Mouse (Mus musculus): ENCODE data around the gene Srrm1. TPM values are rescaled to one million over a fixed set of nuclear protein-coding genes. Genes with fewer than 3 reads are reported as not detected.

The Srrm1 gene
- polyA plus RNA-seq, 1 experiment from 2014 or later, result 151 TPM

DNA sequence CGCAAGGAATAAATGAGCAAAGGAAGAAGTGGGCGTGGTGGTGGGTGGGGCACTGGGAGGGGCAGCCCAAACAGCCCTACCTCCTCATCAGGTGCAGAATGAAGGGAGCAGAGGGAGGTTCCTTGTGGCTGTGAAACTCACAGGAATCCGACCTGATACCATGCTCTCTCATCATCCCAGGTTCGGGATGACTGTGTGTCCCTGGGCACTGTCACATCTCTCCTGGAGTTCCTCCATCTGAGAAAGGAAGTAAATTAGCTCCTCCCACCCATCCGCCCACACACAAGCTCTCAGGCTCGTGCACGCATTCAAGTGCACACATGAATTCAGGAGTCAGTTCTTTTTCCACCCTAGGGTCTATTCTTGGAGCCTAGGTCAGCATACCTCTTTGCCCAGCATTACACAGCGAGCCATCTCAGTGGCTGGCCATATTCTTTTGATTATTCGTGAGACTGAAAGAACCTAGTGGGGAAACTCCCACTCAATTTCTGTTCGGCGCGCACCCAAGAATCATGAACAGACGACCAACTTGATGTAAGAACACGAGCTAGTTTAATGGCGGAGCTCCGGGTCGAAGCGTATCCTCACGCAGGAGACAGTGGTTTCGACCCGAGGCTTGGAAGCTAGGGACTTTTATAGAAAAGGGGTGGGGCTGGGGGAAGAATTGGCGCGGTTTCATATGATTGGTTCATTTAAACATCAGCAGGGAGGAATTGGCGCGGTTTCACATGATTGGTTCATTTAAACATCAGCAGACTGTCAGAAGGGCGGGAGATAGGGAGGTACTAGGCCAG lies 52.7 kb downstream of the Srrm1 start:
- Histone ChIP-seq H3K9ac (ENCODE audit: low read depth, low read length) (no peak overlapping the region), H3K27ac (ENCODE audit: low read depth, low read length) (no peak overlapping the region), H3K4me1 (ENCODE audit: control insufficient read depth, insufficient read depth, low read depth, low read length) (no peaks in the 10 kb centered on the region), H3K27me3 (replicated peaks; ENCODE audit: control insufficient read depth, insufficient read depth, low read length) (no peaks in the 10 kb centered on the region), H3K36me3 (ENCODE audit: control insufficient read depth, insufficient read depth, low read length) (no peaks in the 10 kb centered on the region), H3K9me3 (ENCODE audit: control insufficient read depth, low read length) (no peaks in the 10 kb centered on the region), H3K4me2 (ENCODE audit: low read length) (no peak overlapping the region), H3K4me3 (ENCODE audit: low read length) (no peak overlapping the region)
- ATAC-seq, result no peak
- 91% methylated on average over 26 of the region's 26 CpGs for WGBS

DNA sequence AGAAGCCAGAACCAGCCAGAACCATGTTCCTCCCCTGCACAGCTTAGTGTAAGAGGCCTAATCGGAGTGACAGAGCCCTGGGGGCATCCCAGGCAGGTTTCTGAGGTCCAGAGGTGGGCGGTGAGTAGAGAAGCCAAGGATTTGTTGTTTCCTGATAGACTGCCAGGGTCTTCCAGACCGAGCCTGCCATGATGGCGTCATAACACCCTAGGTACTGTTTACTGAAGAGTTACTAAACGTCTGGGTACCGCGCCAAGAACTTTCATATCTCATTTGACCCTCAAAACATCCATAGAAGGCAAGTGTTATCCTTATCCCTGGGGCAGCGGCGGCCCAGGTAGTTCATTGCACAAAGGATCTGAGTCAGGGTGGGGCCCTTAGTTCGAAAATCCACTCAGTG lies 54.4 kb downstream of the Srrm1 start:
- Histone ChIP-seq H3K4me3 (ENCODE audit: low read length) (no peak overlapping the region), H3K9me3 (ENCODE audit: control insufficient read depth, low read length) (no peaks in the 10 kb centered on the region), H3K36me3 (ENCODE audit: control insufficient read depth, insufficient read depth, low read length) (no peaks in the 10 kb centered on the region), H3K9ac (ENCODE audit: low read depth, low read length) (no peak overlapping the region), H3K4me2 (ENCODE audit: low read length) (no peak overlapping the region), H3K27me3 (replicated peaks; ENCODE audit: control insufficient read depth, insufficient read depth, low read length) (no peaks in the 10 kb centered on the region), H3K4me1 (ENCODE audit: control insufficient read depth, insufficient read depth, low read depth, low read length) (no peaks in the 10 kb centered on the region), H3K27ac (ENCODE audit: low read depth, low read length) (no peak overlapping the region)
- 90% methylated on average over 10 of the region's 10 CpGs for WGBS
- ATAC-seq, result no peak

DNA sequence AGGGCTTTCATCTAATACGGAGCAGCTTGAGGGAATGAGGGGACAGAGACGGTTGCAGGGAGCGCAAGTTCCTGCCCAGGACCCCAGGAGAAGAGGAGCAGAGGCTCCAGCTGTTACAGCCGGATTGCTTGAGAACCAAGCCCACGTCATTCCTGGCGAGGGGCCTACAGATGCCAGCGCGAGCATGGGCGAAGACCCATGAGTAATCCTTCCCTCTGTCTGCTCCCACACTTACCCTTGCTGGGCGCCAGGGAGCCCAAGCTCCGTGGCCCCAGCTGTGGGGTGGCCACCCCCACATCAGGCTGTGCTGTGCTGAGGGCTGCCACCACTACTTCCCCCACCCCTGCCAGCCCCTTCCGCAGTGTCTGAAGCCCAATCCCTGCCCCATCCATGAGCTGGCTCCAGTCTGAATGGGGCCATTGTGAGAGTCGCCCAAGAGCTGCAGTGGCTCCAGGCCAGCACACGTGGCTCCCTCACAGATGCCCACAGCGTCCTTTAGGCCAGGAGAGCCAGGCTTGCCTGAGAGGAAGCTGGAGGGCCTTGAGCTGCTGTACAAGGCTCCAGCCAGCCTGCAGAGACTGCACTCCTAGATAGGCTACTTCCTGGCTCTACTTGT lies 55.1 kb downstream of the Srrm1 start:
- Histone ChIP-seq H3K4me3 (ENCODE audit: low read length) (no peak overlapping the region), H3K27ac (ENCODE audit: low read depth, low read length) (0 out of 2 replicates have a peak overlapping the region, but pooled peaks have one; percentile 12), H3K9ac (ENCODE audit: low read depth, low read length) (no peak overlapping the region), H3K4me1 (ENCODE audit: control insufficient read depth, insufficient read depth, low read depth, low read length) (no peaks in the 10 kb centered on the region), H3K4me2 (ENCODE audit: low read length) (peak overlapping the region; percentile 38), H3K9me3 (ENCODE audit: control insufficient read depth, low read length) (no peaks in the 10 kb centered on the region), H3K27me3 (replicated peaks; ENCODE audit: control insufficient read depth, insufficient read depth, low read length) (no peaks in the 10 kb centered on the region), H3K36me3 (ENCODE audit: control insufficient read depth, insufficient read depth, low read length) (no peaks in the 10 kb centered on the region)
- peak; percentile 98 for ATAC-seq
- 39% methylated on average over 15 of the region's 15 CpGs for WGBS

DNA sequence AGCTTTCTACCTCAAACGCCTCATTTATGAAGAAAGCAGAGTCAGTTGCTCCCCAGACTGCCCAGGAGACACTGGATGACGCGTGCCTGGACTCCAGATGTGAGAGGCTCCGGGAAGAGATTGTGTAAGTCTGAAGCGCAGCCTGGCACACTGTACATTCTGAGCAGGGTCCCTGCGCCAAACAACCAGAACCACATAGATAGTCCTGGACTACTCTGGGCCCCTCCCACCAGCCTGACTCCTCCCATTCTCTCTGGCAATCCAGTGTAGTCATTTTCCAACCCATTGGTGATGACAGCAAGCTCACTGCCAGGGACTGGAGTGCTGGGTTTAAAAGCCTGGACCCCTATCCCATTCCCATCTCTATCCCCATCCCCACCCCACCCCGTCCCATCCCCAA lies 56.0 kb downstream of the Srrm1 start:
- no peaks in the 10 kb centered on the region for H3K9me3 ChIP-seq (ENCODE audit: control insufficient read depth, low read length)
- H3K36me3 ChIP-seq (ENCODE audit: control insufficient read depth, insufficient read depth, low read length), result no peaks in the 10 kb centered on the region
- no peaks in the 10 kb centered on the region for H3K27me3 ChIP-seq (replicated peaks; ENCODE audit: control insufficient read depth, insufficient read depth, low read length)
- WGBS, result 81% methylated on average over 7 of the region's 7 CpGs
- H3K4me2 ChIP-seq (ENCODE audit: low read length), result no peak overlapping the region
- ATAC-seq, result no peak
- H3K27ac ChIP-seq (ENCODE audit: low read depth, low read length), result no peak overlapping the region
- no peaks in the 10 kb centered on the region; the same call in 1 of the 2 replicates for H3K4me1 ChIP-seq (ENCODE audit: control insufficient read depth, insufficient read depth, low read depth, low read length)
- no peak overlapping the region for H3K9ac ChIP-seq (ENCODE audit: low read depth, low read length)
- H3K4me3 ChIP-seq (ENCODE audit: low read length), result no peak overlapping the region

DNA sequence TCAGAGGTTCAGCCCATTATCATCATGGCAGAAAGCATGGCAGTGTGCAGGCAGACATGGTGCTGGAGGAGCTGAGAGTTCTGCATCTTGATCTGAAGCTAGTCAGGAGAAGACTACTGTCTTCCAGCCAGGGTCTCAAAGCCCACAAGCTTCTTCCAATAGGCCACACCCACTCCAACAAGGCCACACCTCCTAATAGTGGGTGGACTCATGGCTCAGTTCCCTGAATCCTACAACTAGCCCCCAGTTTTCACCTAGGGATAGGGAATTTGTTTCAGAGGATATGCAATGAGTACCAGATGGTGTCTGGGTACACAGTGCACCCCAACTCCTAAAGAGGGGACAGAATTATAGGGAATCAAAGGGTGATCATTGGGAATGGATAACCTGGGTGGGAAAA lies 56.6 kb downstream of the Srrm1 start:
- ATAC-seq, result no peak
- no peak overlapping the region for H3K4me2 ChIP-seq (ENCODE audit: low read length)
- no peaks in the 10 kb centered on the region; the same call in 1 of the 2 replicates for H3K4me1 ChIP-seq (ENCODE audit: control insufficient read depth, insufficient read depth, low read depth, low read length)

DNA sequence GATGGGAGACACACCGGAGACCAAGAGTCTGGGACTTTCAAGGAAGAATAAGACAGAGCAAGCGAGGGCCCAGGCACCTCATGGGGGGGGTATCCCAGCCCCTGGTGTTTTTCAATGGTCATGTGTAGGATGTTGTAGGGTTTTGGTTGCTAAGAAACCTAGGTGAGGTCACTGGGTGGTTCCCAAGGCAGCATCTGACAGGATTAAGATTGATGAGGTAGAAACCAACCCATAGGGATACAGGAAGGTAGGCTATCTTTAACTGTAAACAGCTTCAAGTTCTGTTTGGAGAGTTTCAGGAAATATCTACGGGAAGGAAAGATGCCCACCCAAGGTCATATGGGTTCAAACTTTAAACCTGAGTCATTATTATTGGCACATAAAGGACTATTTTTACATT lies 59.3 kb downstream of the Srrm1 start:
- no peaks in the 10 kb centered on the region for H3K36me3 ChIP-seq (ENCODE audit: control insufficient read depth, insufficient read depth, low read length)
- ATAC-seq, result no peak
- WGBS, result 90% methylated on average over 3 of the region's 3 CpGs
- no peak overlapping the region for H3K27ac ChIP-seq (ENCODE audit: low read depth, low read length)
- no peaks in the 10 kb centered on the region for H3K27me3 ChIP-seq (replicated peaks; ENCODE audit: control insufficient read depth, insufficient read depth, low read length)
- no peak overlapping the region for H3K4me2 ChIP-seq (ENCODE audit: low read length)
- no peak overlapping the region for H3K9ac ChIP-seq (ENCODE audit: low read depth, low read length)
- H3K9me3 ChIP-seq (ENCODE audit: control insufficient read depth, low read length), result no peaks in the 10 kb centered on the region
- H3K4me3 ChIP-seq (ENCODE audit: low read length), result no peak overlapping the region
- no peaks in the 10 kb centered on the region; the same call in 1 of the 2 replicates for H3K4me1 ChIP-seq (ENCODE audit: control insufficient read depth, insufficient read depth, low read depth, low read length)

More for the DNA sequence above, 56.6 kb downstream of the Srrm1 start:
- H3K36me3 ChIP-seq (ENCODE audit: control insufficient read depth, insufficient read depth, low read length), result no peaks in the 10 kb centered on the region
- no peaks in the 10 kb centered on the region for H3K9me3 ChIP-seq (ENCODE audit: control insufficient read depth, low read length)
- no peak overlapping the region for H3K4me3 ChIP-seq (ENCODE audit: low read length)
- no peak overlapping the region for H3K9ac ChIP-seq (ENCODE audit: low read depth, low read length)
- H3K27me3 ChIP-seq (replicated peaks; ENCODE audit: control insufficient read depth, insufficient read depth, low read length), result no peaks in the 10 kb centered on the region
- no peak overlapping the region for H3K27ac ChIP-seq (ENCODE audit: low read depth, low read length)

DNA sequence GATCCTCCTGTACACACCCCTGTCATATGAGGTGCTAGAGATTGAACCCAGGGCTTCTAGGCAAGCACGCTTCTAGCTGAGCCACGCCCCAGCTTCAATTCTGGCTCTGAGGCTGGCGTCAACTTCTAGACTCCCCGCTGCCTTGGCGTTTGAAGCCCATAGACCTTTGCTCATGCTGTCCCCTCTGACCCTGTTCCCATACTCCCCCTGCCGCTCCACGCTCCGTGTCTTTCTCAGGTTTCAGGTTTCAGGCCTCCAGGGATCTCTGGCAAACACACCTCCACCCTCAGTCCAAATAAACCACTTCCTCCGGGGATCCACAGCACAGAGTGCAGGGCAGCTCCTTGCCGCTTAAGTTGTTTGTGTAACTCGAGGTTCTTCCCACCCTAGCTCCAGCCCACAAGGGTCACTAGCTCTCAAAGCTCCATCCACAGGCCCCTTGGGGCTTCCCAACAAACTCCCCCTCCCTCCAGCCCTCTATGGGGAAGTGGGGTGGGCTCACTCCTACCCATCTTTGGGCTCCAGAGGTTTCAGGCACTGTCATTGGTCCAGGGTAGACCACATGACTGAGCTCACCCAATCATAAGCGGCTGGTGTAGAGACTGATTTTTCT lies 60.5 kb downstream of the Srrm1 start:
- Histone ChIP-seq H3K27me3 (replicated peaks; ENCODE audit: control insufficient read depth, insufficient read depth, low read length) (no peaks in the 10 kb centered on the region), H3K27ac (ENCODE audit: low read depth, low read length) (no peak overlapping the region), H3K4me2 (ENCODE audit: low read length) (no peak overlapping the region), H3K9ac (ENCODE audit: low read depth, low read length) (no peak overlapping the region), H3K9me3 (ENCODE audit: control insufficient read depth, low read length) (no peaks in the 10 kb centered on the region), H3K4me3 (ENCODE audit: low read length) (no peak overlapping the region), H3K36me3 (ENCODE audit: control insufficient read depth, insufficient read depth, low read length) (no peaks in the 10 kb centered on the region), H3K4me1 (ENCODE audit: control insufficient read depth, insufficient read depth, low read depth, low read length) (no peaks in the 10 kb centered on the region; the same call in 1 of the 2 replicates)
- ATAC-seq, result peak; percentile 27; the same call in 1 of the 2 replicates
- 14% methylated on average over 12 of the region's 12 CpGs for WGBS

DNA sequence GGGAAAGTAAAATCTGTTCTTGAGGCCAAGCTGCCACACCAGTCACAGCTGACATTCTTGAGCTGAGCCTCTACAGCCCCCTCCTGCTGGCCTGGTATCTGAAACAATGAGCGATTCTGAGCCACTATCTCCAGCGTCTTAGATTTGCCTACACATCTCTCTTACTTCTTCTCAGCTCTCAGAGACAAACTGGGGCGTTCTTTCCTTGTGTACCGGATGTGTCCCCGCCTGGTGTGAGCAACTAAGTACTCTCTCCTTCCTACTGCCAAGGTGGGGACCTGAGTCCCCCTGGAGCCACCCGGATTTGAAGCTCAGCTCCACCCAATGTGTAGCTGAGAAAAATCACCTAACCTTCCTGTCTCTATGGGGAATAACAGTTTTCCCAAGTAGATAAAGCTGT lies 61.3 kb downstream of the Srrm1 start:
- 62% methylated on average over 6 of the region's 6 CpGs for WGBS
- no peaks in the 10 kb centered on the region for H3K9me3 ChIP-seq (ENCODE audit: control insufficient read depth, low read length)
- H3K4me2 ChIP-seq (ENCODE audit: low read length), result no peak overlapping the region
- H3K27ac ChIP-seq (ENCODE audit: low read depth, low read length), result no peak overlapping the region
- no peaks in the 10 kb centered on the region for H3K36me3 ChIP-seq (ENCODE audit: control insufficient read depth, insufficient read depth, low read length)
- H3K9ac ChIP-seq (ENCODE audit: low read depth, low read length), result no peak overlapping the region
- H3K4me1 ChIP-seq (ENCODE audit: control insufficient read depth, insufficient read depth, low read depth, low read length), result no peaks in the 10 kb centered on the region; the same call in 1 of the 2 replicates
- no peak overlapping the region for H3K4me3 ChIP-seq (ENCODE audit: low read length)
- no peak for ATAC-seq
- no peaks in the 10 kb centered on the region for H3K27me3 ChIP-seq (replicated peaks; ENCODE audit: control insufficient read depth, insufficient read depth, low read length)

DNA sequence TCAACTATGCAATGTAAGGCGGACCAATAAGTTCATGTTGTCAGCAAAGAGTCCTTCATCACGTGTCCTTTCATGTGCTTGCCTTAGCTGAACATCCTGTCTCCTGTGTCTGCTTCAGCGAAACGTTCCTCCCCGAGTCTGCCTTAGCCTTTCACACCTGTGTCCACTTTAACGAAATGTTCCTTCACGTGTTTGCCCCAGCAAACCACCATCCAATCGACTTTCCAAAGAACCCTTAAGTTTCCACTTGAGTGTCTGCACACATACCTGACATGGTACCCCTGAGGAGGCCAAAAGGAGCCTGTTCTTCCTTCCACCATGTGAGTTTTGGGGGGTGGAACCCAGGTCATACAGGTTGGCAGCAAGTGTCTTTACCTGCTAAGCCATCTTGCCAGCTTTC lies 61.9 kb downstream of the Srrm1 start:
- H3K9ac ChIP-seq (ENCODE audit: low read depth, low read length), result no peak overlapping the region
- WGBS, result 92% methylated on average over 8 of the region's 8 CpGs
- H3K27me3 ChIP-seq (replicated peaks; ENCODE audit: control insufficient read depth, insufficient read depth, low read length), result no peaks in the 10 kb centered on the region
- no peaks in the 10 kb centered on the region; the same call in 1 of the 2 replicates for H3K4me1 ChIP-seq (ENCODE audit: control insufficient read depth, insufficient read depth, low read depth, low read length)
- no peak overlapping the region for H3K27ac ChIP-seq (ENCODE audit: low read depth, low read length)
- no peaks in the 10 kb centered on the region for H3K9me3 ChIP-seq (ENCODE audit: control insufficient read depth, low read length)
- no peak for ATAC-seq
- H3K36me3 ChIP-seq (ENCODE audit: control insufficient read depth, insufficient read depth, low read length), result no peaks in the 10 kb centered on the region
- no peak overlapping the region for H3K4me3 ChIP-seq (ENCODE audit: low read length)
- H3K4me2 ChIP-seq (ENCODE audit: low read length), result no peak overlapping the region
